Mouse (Mus musculus): ENCODE results near the gene Grip2.

The Grip2 gene

DNA sequence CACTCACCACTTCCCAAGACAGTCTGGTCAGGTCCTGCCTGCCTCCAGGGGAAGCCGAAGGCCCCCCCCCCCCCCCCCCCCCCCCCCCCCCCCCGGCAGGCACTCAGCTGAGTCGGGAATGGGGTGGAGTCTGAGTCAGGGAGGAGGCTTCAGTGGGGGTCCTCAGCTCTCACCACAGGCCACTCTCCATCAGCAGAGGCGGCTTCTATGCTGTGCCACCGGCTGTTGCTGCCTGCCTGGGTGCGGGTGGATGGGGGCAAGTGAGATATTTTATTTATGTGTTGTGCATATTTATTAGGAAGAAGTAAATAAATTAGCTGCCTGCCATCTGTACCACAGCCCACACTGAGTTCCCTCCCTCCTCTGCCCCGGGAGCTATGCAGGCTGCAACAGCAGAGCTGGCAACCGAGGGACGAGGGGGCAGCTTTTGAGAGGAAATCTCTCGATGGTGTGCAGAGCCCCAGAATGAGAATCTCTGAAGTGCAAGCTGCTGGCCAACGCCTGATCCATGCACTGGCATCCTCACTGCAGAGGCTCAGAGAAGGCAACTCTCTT is at the start of gene Grip2:
TSS of gene Grip2 (minus strand) at position 235 of the 555 bp plus-strand sequence.
- no peak for DNase-seq

GRCm38 (mm10) chr6:91872781-91873180 is 45.7 kb upstream of the Grip2 start:
- no peak for DNase-seq

- DNase-seq: no peak
These were observed 41.0 kb upstream of the Grip2 start for GRCm38 (mm10) chr6:91868091-91868490.

DNA sequence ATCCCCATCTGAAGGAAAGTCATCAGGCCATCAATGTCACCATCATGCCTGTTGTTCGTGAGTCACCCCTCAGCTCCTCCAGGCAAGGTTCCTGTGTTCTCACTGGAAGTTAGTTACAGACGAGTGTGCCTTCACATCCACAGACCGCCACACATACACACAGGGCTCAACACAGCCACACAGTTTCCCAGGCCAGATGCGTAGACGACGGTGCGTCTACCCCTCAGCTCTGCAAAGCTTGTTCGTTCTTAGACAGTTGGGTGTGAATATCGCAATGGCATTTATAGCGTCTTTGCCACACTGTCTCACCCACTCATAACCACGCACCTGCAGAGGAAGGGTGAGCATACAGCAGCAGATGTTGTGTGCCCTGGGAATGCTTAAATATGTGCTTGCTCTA is 38.6 kb upstream of the Grip2 start:
- no peak for DNase-seq

DNA sequence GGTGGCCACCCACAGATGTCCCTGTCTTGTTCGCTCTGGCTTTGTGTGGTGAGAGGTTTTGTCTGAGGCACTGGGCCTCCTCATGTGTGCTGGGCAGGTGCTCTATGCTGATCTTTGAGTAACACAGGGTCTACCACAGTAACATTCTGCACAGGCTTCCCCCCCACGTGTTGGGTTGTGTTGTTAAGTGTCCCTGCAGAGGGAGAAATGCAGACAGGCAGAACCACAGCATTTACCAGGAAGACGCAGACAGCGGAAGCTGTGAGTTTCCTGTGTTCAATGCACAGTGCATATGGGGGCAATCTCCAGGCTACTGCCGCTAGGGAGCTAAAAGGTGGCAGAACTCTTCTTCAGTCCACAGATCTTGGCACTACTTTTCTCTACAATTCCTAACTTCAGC is 37.5 kb upstream of the Grip2 start:
- DNase-seq: no peak

- no peak for DNase-seq
These were observed 35.8 kb upstream of the Grip2 start for GRCm38 (mm10) chr6:91862848-91863247.

- no peak for DNase-seq
These were observed 31.3 kb upstream of the Grip2 start for GRCm38 (mm10) chr6:91858339-91858738.

- DNase-seq: peak; percentile 37
These were observed 25.5 kb upstream of the Grip2 start for GRCm38 (mm10) chr6:91852550-91852949.

DNA sequence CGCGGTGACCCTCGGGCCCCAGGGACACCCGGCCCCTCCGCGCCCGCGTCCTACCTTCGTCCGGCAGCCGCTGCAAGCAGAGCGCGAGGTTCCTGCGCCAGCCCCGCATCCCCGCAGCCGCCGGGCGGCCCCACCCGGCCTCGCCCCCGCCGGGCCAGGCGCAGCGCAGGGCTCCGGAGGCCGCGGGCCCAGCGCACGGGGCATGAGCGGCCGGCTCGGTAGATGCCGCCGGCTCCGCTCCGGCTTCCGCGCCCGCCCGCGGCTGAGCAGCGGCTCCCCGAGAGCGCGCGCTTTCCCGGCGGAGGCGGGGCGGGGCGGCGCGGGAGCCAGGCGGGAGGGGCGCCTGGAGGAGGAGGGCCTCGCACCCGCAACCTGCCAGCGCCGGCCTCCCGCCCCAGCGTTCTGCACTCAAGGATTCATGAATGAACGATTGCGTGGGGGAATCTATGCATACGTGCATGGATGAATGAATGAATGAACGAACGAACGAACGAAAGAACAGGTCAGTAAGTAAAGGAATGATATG is 16.6 kb upstream of the Grip2 start:
- peak; percentile 50 for DNase-seq

GRCm38 (mm10) chr6:91842897-91843627 is 16.0 kb upstream of the Grip2 start:
- DNase-seq: peak; percentile 21

DNA sequence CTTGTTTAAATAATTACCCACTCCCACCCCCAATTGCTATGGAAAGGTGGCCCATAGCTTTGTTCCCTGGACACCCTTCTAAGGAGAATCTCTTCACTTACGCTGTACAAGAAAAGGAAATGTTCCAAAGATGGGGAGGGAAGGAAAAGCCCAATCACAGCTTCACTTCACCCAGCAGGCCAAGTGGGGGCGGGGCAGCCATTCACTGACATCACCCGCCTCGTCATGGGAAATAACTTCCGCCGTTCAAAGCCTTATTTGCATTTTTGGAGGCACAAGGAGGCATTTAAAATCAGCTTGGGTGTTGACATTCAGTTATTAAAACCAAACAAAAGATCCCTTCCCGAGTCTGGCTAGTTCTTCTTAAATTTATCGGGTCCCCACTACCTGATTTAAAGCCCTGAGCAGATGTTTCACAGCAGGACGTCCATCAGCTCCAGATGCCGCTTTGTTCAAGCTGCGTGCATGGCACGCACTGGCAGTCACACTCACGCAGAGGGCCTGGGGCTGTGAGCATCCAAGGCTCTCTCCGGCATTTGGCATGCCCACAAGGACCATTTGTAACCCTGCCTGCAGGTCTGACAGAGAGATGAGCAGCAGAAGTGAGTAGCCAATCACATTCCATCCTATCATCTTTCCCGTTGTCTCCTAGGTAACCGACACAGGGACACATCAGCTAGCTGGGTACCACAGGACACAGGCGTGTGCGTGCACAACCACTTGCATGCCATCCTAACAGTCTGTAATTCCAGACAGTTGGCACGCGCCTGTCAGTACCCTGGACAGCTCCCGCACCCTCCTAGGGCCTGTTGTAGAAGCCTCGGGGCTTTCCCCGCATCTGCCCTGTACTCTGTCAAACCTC is 12.2 kb upstream of the Grip2 start:
- DNase-seq: peak; percentile 83

GRCm38 (mm10) chr6:91832863-91833440 is 5.9 kb upstream of the Grip2 start:
- DNase-seq: no peak

DNA sequence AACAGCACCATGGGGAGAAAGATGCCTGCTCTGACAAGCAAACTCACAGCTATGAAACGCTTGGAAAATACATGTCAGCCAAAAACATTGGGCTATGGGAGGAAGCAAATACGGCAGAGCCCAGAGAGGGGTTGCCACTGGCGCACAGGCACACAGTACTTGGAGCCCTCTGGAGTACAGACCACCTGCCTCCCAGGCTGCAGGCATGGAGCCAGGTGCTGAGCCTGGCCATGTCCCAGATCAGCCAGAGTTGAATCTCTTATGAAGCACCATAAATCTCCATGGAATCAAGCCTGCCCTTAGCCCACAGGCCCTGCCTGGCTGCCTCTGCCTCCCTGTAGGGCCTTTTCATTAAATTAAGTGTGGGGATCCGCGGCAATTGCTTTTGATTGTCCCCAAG is 876 bp upstream of the Grip2 start:
- no peak for DNase-seq

- no peak for DNase-seq
These were observed 8.8 kb downstream of the Grip2 start for GRCm38 (mm10) chr6:91818271-91818670.

DNA sequence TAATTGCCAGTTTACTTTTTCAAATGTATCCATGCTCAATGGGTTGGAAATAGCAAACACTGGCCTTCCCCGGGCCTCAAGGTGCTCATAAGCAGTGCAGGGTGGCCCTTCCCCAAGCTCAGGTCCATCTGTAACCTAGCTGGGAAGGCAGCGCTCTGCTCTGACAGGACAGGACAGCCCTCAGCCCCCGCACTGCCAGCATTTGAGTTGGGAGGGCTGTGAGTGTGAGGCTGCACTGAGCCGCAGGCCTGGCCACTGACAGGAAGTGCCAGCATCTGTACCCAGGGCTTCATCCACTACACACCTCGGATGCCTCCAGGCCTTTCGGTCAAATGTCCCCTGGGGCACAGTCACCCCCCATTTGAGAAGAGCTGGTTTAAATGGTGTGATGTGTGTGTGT is 11.1 kb downstream of the Grip2 start:
- DNase-seq: no peak

- no peak for DNase-seq
These were observed 13.4 kb downstream of the Grip2 start for GRCm38 (mm10) chr6:91813611-91814010.

DNA sequence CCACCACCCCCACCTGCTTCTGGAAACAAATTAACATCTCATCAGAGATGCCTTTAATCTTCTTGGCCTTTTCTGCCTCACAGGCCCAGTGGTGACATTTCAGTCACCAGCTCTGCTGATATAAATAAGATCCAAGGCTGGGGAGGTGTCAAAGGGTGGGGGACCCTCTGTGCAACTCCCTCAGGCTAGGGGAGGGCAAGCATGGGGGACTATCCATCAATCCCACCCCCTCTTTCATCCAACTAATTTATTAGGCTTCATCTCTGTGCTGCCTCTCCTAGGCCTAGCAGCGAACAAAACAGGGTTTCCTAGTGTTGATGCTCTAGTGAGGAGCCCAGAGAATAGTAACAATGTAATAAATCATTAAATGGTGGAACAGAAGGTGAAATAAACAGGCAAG is 17.0 kb downstream of the Grip2 start:
- DNase-seq: no peak

GRCm38 (mm10) chr6:91808022-91808421 is 19.0 kb downstream of the Grip2 start:
- no peak for DNase-seq

GRCm38 (mm10) chr6:91807169-91807568 is 19.9 kb downstream of the Grip2 start:
- peak; percentile 42 for DNase-seq

DNA sequence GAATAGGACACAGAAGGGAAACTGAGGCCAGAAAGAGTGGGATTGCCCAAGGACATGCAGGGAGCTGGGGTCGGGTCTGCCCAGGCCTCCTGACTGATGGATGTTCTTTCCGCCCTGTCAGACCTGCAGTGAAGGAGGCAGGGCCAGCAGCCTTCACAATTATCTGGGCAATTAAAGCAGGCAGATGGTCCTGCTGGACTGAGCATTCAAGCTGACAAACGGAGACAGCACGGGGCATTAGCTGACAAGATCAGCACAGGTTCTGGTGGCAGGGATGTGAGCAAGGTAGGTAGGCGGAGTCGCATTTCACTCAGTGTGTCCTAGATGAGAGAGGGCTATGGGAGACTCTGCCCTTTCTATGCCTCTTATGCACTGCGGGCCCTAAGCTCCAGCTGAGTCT is 22.9 kb downstream of the Grip2 start:
- no peak for DNase-seq

- DNase-seq: peak; percentile 49
These were observed 28.6 kb downstream of the Grip2 start for GRCm38 (mm10) chr6:91798496-91798895.

- no peak for DNase-seq
These were observed 30.3 kb downstream of the Grip2 start for GRCm38 (mm10) chr6:91796736-91797135.

- peak; percentile 29 for DNase-seq
These were observed 31.0 kb downstream of the Grip2 start for GRCm38 (mm10) chr6:91796064-91796463.
